Mouse (Mus musculus): ENCODE results near the gene Gys2.

The Gys2 gene

GRCm38 (mm10) chr6:142458010-142458409 is 14.9 kb downstream of the Gys2 start:
- no peak for DNase-seq (ENCODE audit: extremely low spot score, low spot score)

GRCm38 (mm10) chr6:142455314-142455996 is 17.5 kb downstream of the Gys2 start:
- DNase-seq (ENCODE audit: extremely low spot score, low spot score): no peak

- DNase-seq (ENCODE audit: extremely low spot score, low spot score): no peak
Observed at GRCm38 (mm10) chr6:142453311-142453710, 19.6 kb downstream of the Gys2 start.

GRCm38 (mm10) chr6:142451381-142451780 is 21.5 kb downstream of the Gys2 start:
- no peak for DNase-seq (ENCODE audit: extremely low spot score, low spot score)

GRCm38 (mm10) chr6:142429072-142429471 is 43.8 kb downstream of the Gys2 start:
- no peak for DNase-seq (ENCODE audit: extremely low spot score, low spot score)

GRCm38 (mm10) chr6:142424976-142425375 is 47.9 kb downstream of the Gys2 start:
- DNase-seq (ENCODE audit: extremely low spot score, low spot score): no peak

GRCm38 (mm10) chr6:142414597-142414996 is 58.3 kb downstream of the Gys2 start:
- peak; percentile 38 for DNase-seq (ENCODE audit: extremely low spot score, low spot score)

- DNase-seq (ENCODE audit: extremely low spot score, low spot score): peak; percentile 26
Observed at GRCm38 (mm10) chr6:142413845-142414244, 59.1 kb downstream of the Gys2 start.

GRCm38 (mm10) chr6:142412906-142413491 is 59.9 kb downstream of the Gys2 start, which contains the start of gene Spx:
Gene Spx (plus strand): TSS chr6:142413441.
- no peak for DNase-seq (ENCODE audit: extremely low spot score, low spot score)

GRCm38 (mm10) chr6:142411140-142411539 is 61.8 kb downstream of the Gys2 start:
- no peak for DNase-seq (ENCODE audit: extremely low spot score, low spot score)

- DNase-seq (ENCODE audit: extremely low spot score, low spot score): no peak
Observed at GRCm38 (mm10) chr6:142395756-142396155, 77.2 kb downstream of the Gys2 start.

GRCm38 (mm10) chr6:142394669-142395068 is 78.2 kb downstream of the Gys2 start:
- DNase-seq (ENCODE audit: extremely low spot score, low spot score): no peak

GRCm38 (mm10) chr6:142392312-142392711 is 80.6 kb downstream of the Gys2 start:
- no peak for DNase-seq (ENCODE audit: extremely low spot score, low spot score)

GRCm38 (mm10) chr6:142389101-142389500 is 83.8 kb downstream of the Gys2 start:
- no peak for DNase-seq (ENCODE audit: extremely low spot score, low spot score)

- no peak for DNase-seq (ENCODE audit: extremely low spot score, low spot score)
Observed at GRCm38 (mm10) chr6:142387755-142388271, 85.1 kb downstream of the Gys2 start.

GRCm38 (mm10) chr6:142387011-142387754 is 85.7 kb downstream of the Gys2 start, which contains the start of the genes Recql and Golt1b:
Gene Recql (minus strand): TSS chr6:142387087.
Gene Golt1b (plus strand): TSS chr6:142387221.
- DNase-seq (ENCODE audit: extremely low spot score, low spot score): peak; percentile 98

- DNase-seq (ENCODE audit: extremely low spot score, low spot score): no peak
Observed at GRCm38 (mm10) chr6:142386285-142387010, 86.5 kb downstream of the Gys2 start.

GRCm38 (mm10) chr6:142384521-142384920 is 88.4 kb downstream of the Gys2 start:
- no peak for DNase-seq (ENCODE audit: extremely low spot score, low spot score)

GRCm38 (mm10) chr6:142381615-142382014 is 91.3 kb downstream of the Gys2 start:
- no peak for DNase-seq (ENCODE audit: extremely low spot score, low spot score)

GRCm38 (mm10) chr6:142379961-142380360 is 92.9 kb downstream of the Gys2 start:
- no peak for DNase-seq (ENCODE audit: extremely low spot score, low spot score)
